In genomic region chr11:56025746-56026570, GRCm38 (mm10) we compare ENCODE assay signal across 8 mouse cellular contexts. TPM values are rescaled to one million over a fixed set of nuclear protein-coding genes. Genes with fewer than 3 reads are reported as not detected.
A peak's percentile ranks its signal among the peaks of the same experiment; 100 is the strongest.
DNase-seq lines count a peak whose midpoint lies in the region; ATAC-seq lines count a peak whose summit lies in the region.
"Had no signal": no experiment of that assay in that cellular context is flagged by ENCODE, and none has a peak within 500 bp of the region (broad histone marks: within the 10 kb centered on the region; RNA-seq: fewer than 3 reads in every experiment).

No protein-coding gene starts in this region.

- no peak for ATAC-seq in megakaryocyte progenitor cell, adult 5-6 weeks (replicated peaks; ENCODE audit: poor library complexity)

- intact Hi-C loops in heart, postnatal 25 days (cut with DNase I): no loop called here

- DNase-seq in heart, adult 8-10 months (ENCODE audit: low spot score): peak; percentile 22
- no peak for DNase-seq in heart, postnatal 25 days (ENCODE audit: low spot score)
- DNase-seq in brain, embryonic 18.5 days (ENCODE audit: low read depth, low spot score): peak; percentile 24
- DNase-seq in cerebellum, postnatal 36 days: peak; percentile 38 to 42
- DNase-seq in lung, postnatal 36 days: peak; percentile 64
- no peak for DNase-seq in thymus, postnatal 4 days

RNA-seq across cellular contexts. Expression of gene Nmur2, which starts 14.9 kb away (rescaled TPM):
- not detected for total RNA-seq in heart, adult 8-10 months (2022)
- total RNA-seq in heart, postnatal 25 days (2021): not detected
- not detected in 2 replicates for total RNA-seq in megakaryocyte progenitor cell, adult 5-6 weeks (2015)
- total RNA-seq in megakaryocyte progenitor cell, adult 5-6 weeks (2017): not detected in 2 replicates
- total RNA-seq: granulocyte monocyte progenitor cell, adult 5-6 weeks had no signal

Comparison
In these comparisons a context has a peak if more than half of its experiments do, and no peak if none do; other contexts are left out.
1. DNase-seq: peak in heart, adult 8-10 months (single experiment), brain, embryonic 18.5 days (single experiment), cerebellum, postnatal 36 days (2 of 2) and lung, postnatal 36 days (single experiment); none in heart, postnatal 25 days (single experiment) and thymus, postnatal 4 days (single experiment).